ENCODE assay signal across 24 mouse cellular contexts in the genomic region with DNA sequence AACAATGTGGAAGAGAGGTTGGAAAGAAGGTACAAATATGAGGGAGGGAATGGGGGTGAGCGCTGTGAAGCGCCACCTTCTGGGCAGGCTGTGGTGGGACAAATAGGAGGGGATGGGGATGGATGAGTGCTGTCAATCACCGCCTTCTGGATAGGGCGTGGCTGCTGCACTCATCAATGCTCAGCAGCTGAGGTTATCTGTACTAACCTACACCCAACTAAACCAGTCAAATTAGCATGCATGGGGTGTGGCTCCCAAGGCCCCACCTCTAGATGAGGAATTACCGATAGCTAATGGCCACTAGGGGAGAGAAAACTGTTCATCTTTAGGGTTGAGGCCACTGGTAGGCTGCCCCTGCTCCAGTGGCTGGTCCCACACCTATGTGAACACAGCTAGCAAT.
A peak's percentile ranks its signal among the peaks of the same experiment; 100 is the strongest.
DNase-seq lines count a peak whose midpoint lies in the region; ATAC-seq and TF ChIP-seq lines count a peak whose summit lies in the region.
"Had no signal": no experiment of that assay in that cellular context is flagged by ENCODE, and none has a peak within 500 bp of the region (broad histone marks: within the 10 kb centered on the region; RNA-seq: fewer than 3 reads in every experiment).

No protein-coding gene starts in this region.

- no peak for DNase-seq in forebrain, embryonic 11.5 days (ENCODE audit: low spot score)
- DNase-seq in forebrain, embryonic 14.5 days (ENCODE audit: low spot score), result no peak
- DNase-seq in liver, embryonic 11.5 days (ENCODE audit: low spot score), result no peak
- DNase-seq in liver (no peak), WW6 (ENCODE audit: low read depth, low spot score) (peak; percentile 29)
- DNase-seq in left cerebral cortex, postnatal 14 days (ENCODE audit: low spot score in 2 of 2), result no peak
- no peak for DNase-seq in heart, adult 18-20 months
- DNase-seq: adrenal gland, postnatal 10 days; cerebellum, postnatal 10 days; heart, postnatal 14 days; kidney, postnatal 4 days; layer of hippocampus, adult 9-11 months; liver, embryonic 13.5 days; lung, postnatal 14 days; right cerebral cortex, postnatal 25 days; thymus, postnatal 14 days had no signal

- WGBS in forebrain, embryonic 11.5 days, result 63% methylated on average over 5 of the region's 5 CpGs
- 67% methylated on average over 5 of the region's 5 CpGs for WGBS in forebrain, embryonic 14.5 days
- WGBS in liver, embryonic 11.5 days, result 63% methylated on average over 5 of the region's 5 CpGs

- no peaks in the 10 kb centered on the region for H3K9me3 ChIP-seq in forebrain, embryonic 11.5 days (ENCODE audit: control insufficient read depth, low read length)
- no peaks in the 10 kb centered on the region for H3K9me3 ChIP-seq in forebrain, embryonic 14.5 days (replicated peaks; ENCODE audit: control insufficient read depth, low read length)
- H3K9me3 ChIP-seq in liver, embryonic 11.5 days (ENCODE audit: control insufficient read depth, low read length), result no peaks in the 10 kb centered on the region
- no peaks in the 10 kb centered on the region for H3K9me3 ChIP-seq in E14TG2a.4 (ENCODE audit: low read length)
- H3K9me3 ChIP-seq: embryonic facial prominence, embryonic 15.5 days; heart, embryonic 12.5 days; limb, embryonic 10.5 days; liver, embryonic 13.5 days; stomach, embryonic 15.5 days had no signal

- H3K4me1 ChIP-seq in forebrain, embryonic 11.5 days (replicated peaks; ENCODE audit: control insufficient read depth, insufficient read depth, low read length), result no peaks in the 10 kb centered on the region
- H3K4me1 ChIP-seq in forebrain, embryonic 14.5 days (ENCODE audit: control insufficient read depth, insufficient read depth, low read length), result peaks cover 7% of the 10 kb centered on the region; the same call in 1 of the 2 replicates
- H3K4me1 ChIP-seq in liver, embryonic 11.5 days (replicated peaks; ENCODE audit: control insufficient read depth, insufficient read depth, low read length), result no peaks in the 10 kb centered on the region
- peaks cover 6% of the 10 kb centered on the region for H3K4me1 ChIP-seq in E14TG2a.4 (replicated peaks; ENCODE audit: low read depth, low read length)
- H3K4me1 ChIP-seq: liver, embryonic 13.5 days had no signal

- H3K27me3 ChIP-seq in forebrain, embryonic 11.5 days (ENCODE audit: control insufficient read depth, insufficient read depth, low read length), result peaks cover 6% of the 10 kb centered on the region; the same call in 1 of the 2 replicates
- H3K27me3 ChIP-seq in forebrain, embryonic 14.5 days (replicated peaks; ENCODE audit: control insufficient read depth, insufficient read depth, low read length), result no peaks in the 10 kb centered on the region
- H3K27me3 ChIP-seq in liver, embryonic 11.5 days (replicated peaks; ENCODE audit: control insufficient read depth, insufficient read depth, low read length), result no peaks in the 10 kb centered on the region
- H3K27me3 ChIP-seq in E14TG2a.4 (ENCODE audit: insufficient read depth, low read length), result 0 out of 2 replicates have a peak, but pooled peaks cover 2% of the 10 kb centered on the region
- H3K27me3 ChIP-seq: embryonic facial prominence, embryonic 15.5 days; heart, embryonic 12.5 days; liver, embryonic 13.5 days; stomach, embryonic 15.5 days had no signal

- H3K9ac ChIP-seq in forebrain, embryonic 11.5 days (ENCODE audit: low read length), result no peak overlapping the region
- no peak overlapping the region for H3K9ac ChIP-seq in forebrain, embryonic 14.5 days (ENCODE audit: low read length)
- H3K9ac ChIP-seq in liver, embryonic 11.5 days (ENCODE audit: low read depth, low read length), result no peak overlapping the region
- H3K9ac ChIP-seq: embryonic facial prominence, embryonic 15.5 days; heart, embryonic 12.5 days; liver, embryonic 13.5 days; stomach, embryonic 15.5 days had no signal

- peak; percentile 16; the same call in 1 of the 2 replicates for TF ChIP-seq CTCF in E14TG2a.4 (conservative IDR thresholded peaks at IDR 0.05; ENCODE audit: low read length)

- H3K36me3 ChIP-seq in forebrain, embryonic 11.5 days (ENCODE audit: control insufficient read depth, insufficient read depth, low read length), result no peaks in the 10 kb centered on the region
- no peaks in the 10 kb centered on the region for H3K36me3 ChIP-seq in forebrain, embryonic 14.5 days (ENCODE audit: control insufficient read depth, insufficient read depth, low read length)
- no peaks in the 10 kb centered on the region for H3K36me3 ChIP-seq in liver, embryonic 11.5 days (ENCODE audit: control insufficient read depth, insufficient read depth, low read length)
- no peaks in the 10 kb centered on the region for H3K36me3 ChIP-seq in E14TG2a.4 (ENCODE audit: insufficient read depth, low read length)
- H3K36me3 ChIP-seq: embryonic facial prominence, embryonic 15.5 days; heart, embryonic 12.5 days; limb, embryonic 10.5 days; liver, embryonic 13.5 days; stomach, embryonic 15.5 days had no signal

- intact Hi-C loops in left cerebral cortex, postnatal 14 days (cut with DNase I), result no loop called here

- ATAC-seq in forebrain, embryonic 11.5 days (replicated peaks; ENCODE audit: low FRiP score), result 0 out of 2 replicates have a peak, but pooled peaks have one; percentile 19
- no peak for ATAC-seq in forebrain, embryonic 14.5 days
- 0 out of 2 replicates have a peak, but pooled peaks have one; percentile 39 for ATAC-seq in liver, embryonic 11.5 days (replicated peaks; ENCODE audit: low FRiP score)
- ATAC-seq: activated CD4-positive, CD25-positive, alpha-beta regulatory T cell, adult 4 months; CD4-positive, CD25-positive, alpha-beta regulatory T cell, adult 4 months had no signal

- no peak overlapping the region for H3K4me3 ChIP-seq in forebrain, embryonic 11.5 days (ENCODE audit: low read depth, low read length)
- no peak overlapping the region for H3K4me3 ChIP-seq in forebrain, embryonic 14.5 days (ENCODE audit: low read depth, low read length)
- H3K4me3 ChIP-seq in liver, embryonic 11.5 days (ENCODE audit: low read depth, low read length), result no peak overlapping the region
- H3K4me3 ChIP-seq in E14TG2a.4 (replicated peaks; ENCODE audit: low read length), result no peak overlapping the region
- H3K4me3 ChIP-seq: embryonic facial prominence, embryonic 15.5 days; heart, embryonic 12.5 days; left cerebral cortex, adult 2 months; limb, embryonic 10.5 days; liver, embryonic 13.5 days; stomach, embryonic 15.5 days had no signal

- H3K27ac ChIP-seq in forebrain, embryonic 11.5 days (ENCODE audit: low read depth, low read length), result no peak overlapping the region
- H3K27ac ChIP-seq in forebrain, embryonic 14.5 days (ENCODE audit: low read depth, low read length), result no peak overlapping the region
- H3K27ac ChIP-seq in liver, embryonic 11.5 days (ENCODE audit: low read depth, low read length), result no peak overlapping the region
- H3K27ac ChIP-seq: embryonic facial prominence, embryonic 15.5 days; left cerebral cortex, adult 2 months; limb, embryonic 10.5 days; liver, embryonic 13.5 days; stomach, embryonic 15.5 days had no signal

- no peak overlapping the region for H3K4me2 ChIP-seq in forebrain, embryonic 11.5 days (ENCODE audit: low read depth, low read length, severe bottlenecking)
- H3K4me2 ChIP-seq in forebrain, embryonic 14.5 days (ENCODE audit: low read length), result no peak overlapping the region
- no peak overlapping the region for H3K4me2 ChIP-seq in liver, embryonic 11.5 days
- H3K4me2 ChIP-seq: embryonic facial prominence, embryonic 15.5 days; heart, embryonic 12.5 days; liver, embryonic 13.5 days; stomach, embryonic 15.5 days had no signal
